Mouse (Mus musculus): ENCODE data around the gene Efnb2.

DNA sequence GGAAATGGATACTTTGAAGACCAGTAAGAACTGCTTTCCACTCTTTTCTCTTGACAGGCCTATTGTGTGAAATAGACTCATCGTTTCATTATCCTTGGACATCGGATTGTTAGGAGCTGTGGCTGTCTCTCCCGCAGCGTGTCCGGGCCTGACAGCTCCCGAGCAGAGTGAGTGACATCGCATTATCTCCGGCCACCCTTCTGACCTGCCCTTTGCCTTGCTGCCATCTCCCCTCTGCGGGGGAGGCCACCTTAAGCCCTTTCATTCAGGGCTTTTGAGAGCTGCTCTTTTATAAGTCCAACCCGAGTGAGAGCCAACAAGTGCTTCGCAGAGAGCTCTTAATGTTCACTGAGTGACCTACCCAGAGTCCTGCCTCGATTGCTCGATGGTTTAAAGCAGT lies 63.6 kb downstream of the Efnb2 start:
- no peak for TF ChIP-seq E2F4 (IDR thresholded peaks at IDR 0.05; ENCODE audit: borderline replicate concordance, low read depth, low read length)
- no peak for TF ChIP-seq EP300 (IDR thresholded peaks at IDR 0.05; ENCODE audit: low read depth in 1 of 2, low read length in 2 of 2)
- no peak for TF ChIP-seq RAD21 (IDR thresholded peaks at IDR 0.05; ENCODE audit: low read depth, low read length)
- no peak for TF ChIP-seq MAX (IDR thresholded peaks at IDR 0.05; ENCODE audit: low read length)
- no peak for TF ChIP-seq POLR2A (IDR thresholded peaks at IDR 0.05; ENCODE audit: control insufficient read depth in 1 of 2, insufficient read depth in 1 of 2, low read depth in 1 of 2, low read length in 2 of 2, poor library complexity in 1 of 2)
- TF ChIP-seq JUND (IDR thresholded peaks at IDR 0.05; ENCODE audit: low read depth, low read length), result no peak
- no peak for TF ChIP-seq CTCF (IDR thresholded peaks at IDR 0.05 in 2 of 3, conservative IDR thresholded peaks at IDR 0.05 in 1 of 3; ENCODE audit: control insufficient read depth in 1 of 3, insufficient read depth in 1 of 3, low read depth in 2 of 3, low read length in 3 of 3, poor library complexity in 1 of 3, severe bottlenecking in 1 of 3)
- no peak for TF ChIP-seq MEF2A (IDR thresholded peaks at IDR 0.05; ENCODE audit: extremely low read depth, insufficient replicate concordance, low read depth, low read length, poor library complexity, severe bottlenecking)
- no peak for TF ChIP-seq ZKSCAN1 (IDR thresholded peaks at IDR 0.05; ENCODE audit: low read depth, low read length)
- no peak for TF ChIP-seq POLR2AphosphoS5 (IDR thresholded peaks at IDR 0.05; ENCODE audit: borderline replicate concordance, low read depth, low read length)
- no peak for TF ChIP-seq MAFK (IDR thresholded peaks at IDR 0.05; ENCODE audit: borderline replicate concordance, low read depth, low read length)
- no peak for TF ChIP-seq MXI1 (IDR thresholded peaks at IDR 0.05; ENCODE audit: low read depth, low read length)
- no peak for TF ChIP-seq NRF1 (IDR thresholded peaks at IDR 0.05; ENCODE audit: insufficient read depth, low read depth, low read length, poor library complexity, severe bottlenecking)
- no peak for TF ChIP-seq UBTF (IDR thresholded peaks at IDR 0.05; ENCODE audit: borderline replicate concordance, insufficient read depth, low read depth, low read length)

Data from MEL (cell line).